Mouse (Mus musculus): Measurements from ENCODE around the gene Fbxl3. TPM values are rescaled to one million over a fixed set of nuclear protein-coding genes. Genes with fewer than 3 reads are reported as not detected.

The Fbxl3 gene
- polyA plus RNA-seq, 1 experiment from 2014 or later: 33.5 TPM

DNA sequence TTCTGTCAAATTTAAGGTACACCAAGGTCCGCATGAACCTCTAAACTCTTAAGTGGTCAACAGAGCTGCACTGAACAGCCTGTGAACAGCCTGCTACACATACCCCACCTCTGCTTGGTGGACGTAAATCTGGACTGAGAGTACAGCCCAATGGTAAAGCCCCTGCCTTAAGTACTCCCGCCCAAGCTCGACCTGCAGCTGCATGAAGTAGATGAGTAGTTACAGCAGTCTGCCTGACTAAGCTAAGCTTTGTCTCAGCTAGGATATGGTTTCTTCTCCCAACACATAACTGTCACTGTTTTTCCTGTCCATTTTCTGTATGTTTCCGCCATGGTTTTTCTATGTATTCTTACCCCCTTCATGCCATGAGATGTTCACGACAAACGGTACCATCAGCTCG is 3.5 kb downstream of the Fbxl3 start:
- Histone ChIP-seq H3K4me1 (ENCODE audit: insufficient read depth) (no peaks in the 10 kb centered on the region), H3K36me3 (ENCODE audit: insufficient read depth) (peaks cover 34% of the 10 kb centered on the region), H3K27ac (ENCODE audit: low read depth) (no peak overlapping the region), H3K27me3 (ENCODE audit: insufficient read depth, low read length) (no peaks in the 10 kb centered on the region), H3K4me2 (no peak overlapping the region), H3K9ac (no peak overlapping the region), H3K4me3 (ENCODE audit: low read depth, low read length) (no peak overlapping the region), H3K9me3 (ENCODE audit: low read depth, low read length) (no peaks in the 10 kb centered on the region)
- WGBS: 87% methylated on average over 8 of the region's 8 CpGs
- ATAC-seq (ENCODE audit: insufficient read depth) (no peak), DNase-seq (no peak)
- TF ChIP-seq CTCF (IDR thresholded peaks at IDR 0.05; ENCODE audit: low read depth): no peak

DNA sequence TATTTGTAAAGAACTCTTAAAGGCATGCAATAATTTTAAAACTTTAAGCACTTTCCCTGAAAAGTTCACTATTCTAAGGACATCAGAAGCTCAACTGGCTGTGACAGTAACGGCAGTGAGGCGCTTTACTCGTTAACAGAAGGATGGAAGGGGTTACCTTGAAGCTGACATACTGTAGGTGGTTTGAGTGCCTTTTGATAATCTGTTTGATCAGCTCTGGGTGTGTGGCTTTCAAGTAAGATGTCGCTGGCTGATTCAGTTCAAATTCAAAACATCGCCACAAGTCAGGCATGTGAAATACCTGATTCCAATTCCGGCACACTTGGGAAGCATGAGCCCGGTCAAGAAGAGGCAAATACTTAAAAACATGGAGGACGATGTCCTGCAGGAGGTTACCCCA is 4.3 kb downstream of the Fbxl3 start:
- Histone ChIP-seq H3K9me3 (ENCODE audit: low read depth, low read length) (no peaks in the 10 kb centered on the region), H3K9ac (no peak overlapping the region), H3K27me3 (ENCODE audit: insufficient read depth, low read length) (no peaks in the 10 kb centered on the region), H3K4me3 (ENCODE audit: low read depth, low read length) (no peak overlapping the region), H3K27ac (ENCODE audit: low read depth) (no peak overlapping the region), H3K4me2 (no peak overlapping the region), H3K4me1 (ENCODE audit: insufficient read depth) (no peaks in the 10 kb centered on the region), H3K36me3 (ENCODE audit: insufficient read depth) (peaks cover 38% of the 10 kb centered on the region)
- ATAC-seq (ENCODE audit: insufficient read depth) (no peak), DNase-seq (no peak)
- no peak for TF ChIP-seq CTCF (IDR thresholded peaks at IDR 0.05; ENCODE audit: low read depth)
- WGBS: 89% methylated on average over 8 of the region's 8 CpGs

DNA sequence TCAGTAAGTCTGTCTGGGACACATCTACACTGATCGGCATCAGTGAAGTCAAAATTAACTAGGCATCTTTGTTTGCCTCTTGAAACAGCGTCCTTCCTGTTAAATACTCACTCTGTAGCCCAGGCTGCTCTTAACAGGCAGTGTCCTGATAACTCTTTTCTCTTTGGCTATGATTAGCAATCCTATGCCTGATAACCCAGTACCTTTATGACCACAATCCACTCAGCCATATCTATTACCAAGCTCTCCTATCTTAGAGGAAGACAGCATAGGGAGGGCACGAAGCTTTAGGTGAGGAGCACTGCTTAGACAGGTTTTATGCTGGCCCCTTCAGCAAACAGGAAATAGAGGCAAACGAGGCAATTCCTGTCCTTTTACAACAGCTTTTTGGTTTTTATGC is 5.7 kb downstream of the Fbxl3 start:
- TF ChIP-seq CTCF (IDR thresholded peaks at IDR 0.05; ENCODE audit: low read depth): no peak
- Histone ChIP-seq H3K27ac (ENCODE audit: low read depth) (no peak overlapping the region), H3K27me3 (ENCODE audit: insufficient read depth, low read length) (no peaks in the 10 kb centered on the region), H3K36me3 (ENCODE audit: insufficient read depth) (peaks cover 48% of the 10 kb centered on the region), H3K4me3 (ENCODE audit: low read depth, low read length) (no peak overlapping the region), H3K4me1 (ENCODE audit: insufficient read depth) (no peaks in the 10 kb centered on the region), H3K9ac (no peak overlapping the region), H3K4me2 (no peak overlapping the region), H3K9me3 (ENCODE audit: low read depth, low read length) (no peaks in the 10 kb centered on the region)
- no peak for DNase-seq
- WGBS: 67% methylated on average over 4 of the region's 4 CpGs
- no peak for ATAC-seq (ENCODE audit: insufficient read depth)

DNA sequence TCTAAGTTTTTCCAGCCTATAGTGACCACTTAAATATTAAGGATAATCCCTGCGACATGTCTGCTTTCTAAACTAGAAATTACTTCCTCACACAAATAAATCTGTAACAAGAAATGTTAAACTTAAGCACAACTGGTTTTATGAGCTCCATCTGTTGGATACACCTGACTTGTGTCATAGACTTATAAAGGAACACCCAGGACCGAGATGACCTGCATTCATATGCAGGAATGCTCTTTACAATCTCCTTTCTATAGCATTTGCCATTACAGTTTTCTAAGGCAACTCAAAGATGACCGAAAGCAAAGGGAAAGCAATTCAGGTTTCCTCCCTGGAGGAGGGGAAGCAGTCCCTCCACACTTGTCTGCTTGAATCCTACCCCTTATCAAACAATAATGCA is 6.1 kb downstream of the Fbxl3 start:
- Histone ChIP-seq H3K9ac (no peak overlapping the region), H3K4me1 (ENCODE audit: insufficient read depth) (no peaks in the 10 kb centered on the region), H3K27ac (ENCODE audit: low read depth) (no peak overlapping the region), H3K36me3 (ENCODE audit: insufficient read depth) (peaks cover 49% of the 10 kb centered on the region), H3K27me3 (ENCODE audit: insufficient read depth, low read length) (no peaks in the 10 kb centered on the region), H3K4me3 (ENCODE audit: low read depth, low read length) (no peak overlapping the region), H3K9me3 (ENCODE audit: low read depth, low read length) (no peaks in the 10 kb centered on the region), H3K4me2 (no peak overlapping the region)
- TF ChIP-seq CTCF (IDR thresholded peaks at IDR 0.05; ENCODE audit: low read depth): no peak
- DNase-seq (no peak), ATAC-seq (ENCODE audit: insufficient read depth) (no peak)
- 89% methylated on average over 3 of the region's 3 CpGs for whole genome bisulfite sequencing

DNA sequence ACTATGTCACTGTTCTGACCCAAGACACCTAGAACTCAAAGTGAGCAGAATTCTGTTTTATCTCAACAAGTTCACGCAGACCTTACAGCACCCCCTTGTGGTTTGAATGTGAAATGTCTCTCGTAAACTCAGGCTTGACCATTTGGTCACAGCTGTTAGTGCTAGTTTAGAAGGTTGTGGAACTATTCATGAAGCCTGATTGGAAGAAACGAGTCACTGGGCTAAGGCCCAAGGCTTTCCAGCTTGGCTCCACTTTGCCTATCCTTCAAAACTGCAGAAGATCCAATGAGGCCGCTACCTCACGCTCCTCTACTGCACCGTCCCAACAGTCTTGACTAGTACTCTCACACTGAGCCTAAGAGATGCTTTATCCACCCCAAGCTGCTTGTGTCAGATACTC is 10.7 kb downstream of the Fbxl3 start:
- ATAC-seq (ENCODE audit: insufficient read depth) (0 out of 2 replicates have a peak, but pooled peaks have one; percentile 33), DNase-seq (peak; percentile 84)
- Histone ChIP-seq H3K4me2 (no peak overlapping the region), H3K27me3 (ENCODE audit: insufficient read depth, low read length) (no peaks in the 10 kb centered on the region), H3K4me3 (ENCODE audit: low read depth, low read length) (no peak overlapping the region), H3K27ac (ENCODE audit: low read depth) (no peak overlapping the region), H3K4me1 (ENCODE audit: insufficient read depth) (0 out of 2 replicates have a peak, but pooled peaks cover 3% of the 10 kb centered on the region), H3K36me3 (ENCODE audit: insufficient read depth) (peaks cover 70% of the 10 kb centered on the region), H3K9ac (no peak overlapping the region), H3K9me3 (ENCODE audit: low read depth, low read length) (no peaks in the 10 kb centered on the region)
- peak; percentile 73 for TF ChIP-seq CTCF (IDR thresholded peaks at IDR 0.05; ENCODE audit: low read depth)
- WGBS: 73% methylated on average over 6 of the region's 6 CpGs

DNA sequence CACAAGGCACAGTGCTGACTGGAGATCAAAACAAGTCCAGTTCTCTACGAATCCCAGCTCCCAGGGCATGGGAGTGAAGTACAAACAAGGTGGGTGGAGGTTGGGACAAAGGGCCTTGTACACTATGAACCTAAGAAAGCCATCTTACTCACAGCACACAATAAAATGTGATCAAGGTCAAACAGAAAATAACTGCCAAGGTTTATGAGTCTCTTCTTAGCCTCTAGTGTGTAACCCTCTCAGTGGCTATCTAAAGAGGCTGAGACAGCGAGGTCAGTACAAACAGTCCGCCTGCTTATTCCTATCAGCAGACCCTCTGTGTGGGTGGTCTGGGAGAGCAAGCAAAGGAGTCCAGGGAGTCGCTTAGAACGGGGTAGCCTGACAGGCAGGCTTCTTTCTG is 11.5 kb downstream of the Fbxl3 start:
- WGBS: 63% methylated on average over 5 of the region's 5 CpGs
- Histone ChIP-seq H3K9me3 (ENCODE audit: low read depth, low read length) (no peaks in the 10 kb centered on the region), H3K9ac (no peak overlapping the region), H3K4me1 (ENCODE audit: insufficient read depth) (0 out of 2 replicates have a peak, but pooled peaks cover 3% of the 10 kb centered on the region), H3K36me3 (ENCODE audit: insufficient read depth) (peaks cover 74% of the 10 kb centered on the region), H3K4me3 (ENCODE audit: low read depth, low read length) (no peak overlapping the region), H3K27me3 (ENCODE audit: insufficient read depth, low read length) (no peaks in the 10 kb centered on the region), H3K27ac (ENCODE audit: low read depth) (no peak overlapping the region), H3K4me2 (no peak overlapping the region)
- no peak for ATAC-seq (ENCODE audit: insufficient read depth)
- TF ChIP-seq CTCF (IDR thresholded peaks at IDR 0.05; ENCODE audit: low read depth): no peak
- no peak for DNase-seq

DNA sequence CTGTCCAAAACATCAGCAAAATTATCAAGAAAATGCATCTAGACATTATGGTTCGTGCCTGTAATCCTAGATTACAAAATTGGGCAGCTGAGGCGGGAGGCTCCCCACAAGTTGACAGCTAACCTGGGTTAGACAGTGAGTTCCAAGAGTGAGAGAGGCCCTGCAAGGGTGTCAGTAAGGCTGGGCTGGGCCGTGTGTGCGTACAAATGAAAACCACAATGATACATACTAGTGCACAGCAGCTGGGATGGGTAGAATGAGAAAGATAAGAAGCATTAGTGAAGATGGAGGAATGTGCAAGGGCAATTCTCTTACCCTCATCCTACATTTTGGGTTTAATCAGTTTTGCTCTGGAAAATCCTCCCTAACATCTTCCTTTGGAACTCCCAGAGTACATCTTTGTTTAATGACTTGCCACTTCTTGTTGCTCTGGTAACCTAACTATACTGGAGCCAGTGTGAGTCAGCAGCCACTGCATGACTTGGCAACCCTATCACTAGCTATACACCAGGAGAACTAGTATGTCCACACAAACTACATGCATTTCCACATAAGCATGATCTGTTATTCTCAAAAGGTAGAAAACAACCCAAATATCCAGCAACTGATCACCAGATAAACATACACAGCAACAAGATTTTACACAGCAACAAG is 12.6 kb downstream of the Fbxl3 start:
- no peak for TF ChIP-seq CTCF (IDR thresholded peaks at IDR 0.05; ENCODE audit: low read depth)
- Histone ChIP-seq H3K27me3 (ENCODE audit: insufficient read depth, low read length) (no peaks in the 10 kb centered on the region), H3K4me1 (ENCODE audit: insufficient read depth) (0 out of 2 replicates have a peak, but pooled peaks cover 3% of the 10 kb centered on the region), H3K27ac (ENCODE audit: low read depth) (0 out of 2 replicates have a peak overlapping the region, but pooled peaks have one; percentile 24), H3K4me3 (ENCODE audit: low read depth, low read length) (no peak overlapping the region), H3K36me3 (ENCODE audit: insufficient read depth) (peaks cover 71% of the 10 kb centered on the region), H3K4me2 (no peak overlapping the region), H3K9me3 (ENCODE audit: low read depth, low read length) (no peaks in the 10 kb centered on the region), H3K9ac (no peak overlapping the region)
- ATAC-seq (ENCODE audit: insufficient read depth) (peak; percentile 55), DNase-seq (no peak)
- WGBS: 84% methylated on average over 4 of the region's 4 CpGs
